Mouse (Mus musculus): Measurements from ENCODE around the gene Rab15.
A peak's percentile ranks its signal among the peaks of the same experiment; 100 is the strongest.
"Not testable (repeated sequence)": the region's sequence is repeated elsewhere in the genome, so short reads cannot be mapped to it uniquely, and the experiment has no call there.

Rab15 gene

DNA sequence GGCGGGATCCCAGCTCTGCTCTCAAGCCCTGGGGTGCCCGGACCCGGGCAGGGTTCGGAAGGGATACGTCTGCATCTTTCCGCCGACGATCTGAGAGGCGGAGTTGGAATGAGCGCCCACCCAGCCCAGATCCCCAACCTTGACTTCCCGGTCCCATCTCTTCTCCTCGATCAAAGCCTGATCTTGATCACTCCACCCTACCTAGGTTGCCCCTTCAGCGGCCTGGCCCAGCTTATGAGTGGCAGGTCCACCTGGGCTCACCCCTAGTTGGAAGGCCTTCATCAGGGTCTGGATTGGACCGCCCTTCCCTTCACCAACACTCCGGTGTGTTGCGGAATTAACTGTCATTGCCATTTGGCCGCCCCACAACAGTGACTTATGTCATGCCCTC is at the start of gene Rab15:
TSS of gene Rab15 (minus strand) at position 258 of the 391 bp plus-strand sequence.
- DNase-seq (ENCODE audit: low spot score), result no peak

DNA sequence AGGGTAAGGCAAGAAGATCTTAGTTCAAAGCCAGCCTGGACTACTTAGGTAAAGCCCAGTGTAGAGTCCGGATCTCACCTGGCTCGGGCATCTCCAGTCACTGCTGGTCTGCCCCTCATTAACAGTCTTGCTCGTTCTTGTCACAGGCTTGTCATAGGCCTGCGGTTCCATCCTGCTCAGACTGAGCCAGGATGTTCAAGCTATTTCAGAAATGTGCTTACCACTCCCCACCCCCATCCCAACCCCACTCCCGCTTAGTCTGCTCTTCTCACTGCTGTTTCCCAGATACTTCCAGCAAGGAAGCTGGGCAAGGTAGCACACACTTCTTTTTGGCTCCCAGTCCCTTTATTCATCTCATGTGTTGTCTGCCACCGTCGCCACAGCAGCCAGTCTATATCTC is 46.9 kb upstream of the Rab15 start:
- DNase-seq (ENCODE audit: low spot score), result no peak

GRCm38 (mm10) chr12:76868463-76869198 is 45.9 kb upstream of the Rab15 start:
- DNase-seq (ENCODE audit: low spot score), result no peak

DNA sequence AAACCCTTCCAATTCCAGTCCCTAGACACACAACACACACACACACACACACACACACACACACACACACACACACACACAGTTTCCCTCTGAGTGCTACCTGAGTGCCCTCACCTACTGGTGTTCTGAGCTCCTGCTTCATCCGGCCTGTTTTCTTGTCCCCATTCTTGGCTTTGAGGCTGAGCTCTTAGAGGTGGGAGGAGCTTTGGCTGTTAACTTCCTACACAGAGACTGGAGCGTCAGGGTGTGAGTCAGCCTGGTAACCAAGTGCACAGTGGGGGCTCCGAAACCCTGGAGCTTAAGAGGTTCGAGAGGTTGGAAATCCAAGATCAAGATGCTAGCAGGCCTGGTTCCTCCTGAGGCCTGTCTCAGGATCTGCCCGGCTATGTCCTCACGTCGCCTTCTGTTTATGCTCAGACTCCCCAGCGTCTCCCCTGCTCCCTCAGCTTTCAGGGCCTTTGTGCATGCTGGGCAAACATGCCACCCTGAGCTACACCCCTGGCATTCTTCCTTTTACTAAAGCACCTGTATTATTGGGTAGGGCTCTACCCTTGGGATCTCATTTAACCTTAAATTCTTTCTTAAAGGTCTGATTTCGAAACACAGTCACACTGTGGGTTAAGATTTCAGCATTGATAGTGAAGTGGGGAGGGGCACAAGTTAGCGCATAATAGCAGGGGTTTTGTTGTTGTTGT is 45.0 kb upstream of the Rab15 start:
- DNase-seq (ENCODE audit: low spot score), result no peak

DNA sequence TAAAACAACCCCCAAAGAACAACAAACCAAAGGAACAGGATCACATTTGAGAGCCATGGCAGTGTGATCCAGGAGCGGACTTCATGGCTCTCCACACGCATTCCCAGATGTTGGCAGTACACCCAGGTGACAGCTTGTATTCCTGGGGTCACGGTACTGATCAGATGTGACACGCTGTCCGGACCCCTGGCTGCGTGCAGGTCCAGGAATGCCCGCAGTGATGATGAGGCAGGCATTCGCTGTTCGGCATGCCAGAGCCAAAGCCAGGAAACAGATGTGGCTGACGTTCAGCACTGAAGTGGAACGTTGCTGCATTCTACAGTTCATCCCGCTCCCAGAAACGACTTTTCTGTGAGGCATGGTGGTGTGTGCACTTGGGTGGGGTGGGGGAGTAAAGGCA is 42.6 kb upstream of the Rab15 start:
- DNase-seq (ENCODE audit: low spot score), result no peak

- DNase-seq (ENCODE audit: low spot score), result no peak
Measured at GRCm38 (mm10) chr12:76863651-76864050, 40.9 kb upstream of the Rab15 start.

DNA sequence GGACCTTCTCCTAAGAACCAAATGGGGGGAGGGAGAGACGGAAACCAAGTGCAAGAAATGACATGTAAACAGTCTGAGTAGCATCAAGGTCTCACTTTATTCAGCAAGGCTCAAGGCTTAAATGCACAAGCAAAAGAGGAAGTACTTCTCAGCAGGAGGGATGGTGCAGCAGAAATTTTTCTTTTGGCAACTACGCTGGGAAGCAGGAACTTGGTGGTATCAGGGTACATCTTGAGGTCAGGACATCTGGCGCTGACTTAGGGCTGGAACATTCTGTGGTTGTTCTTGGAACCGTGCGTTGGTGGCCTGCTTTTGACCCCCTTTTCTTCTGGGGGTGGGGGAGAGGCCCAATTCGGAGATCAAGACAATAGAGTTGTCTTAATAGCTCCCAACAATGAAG is 36.1 kb upstream of the Rab15 start:
- DNase-seq (ENCODE audit: low spot score), result not testable (repeated sequence)

DNA sequence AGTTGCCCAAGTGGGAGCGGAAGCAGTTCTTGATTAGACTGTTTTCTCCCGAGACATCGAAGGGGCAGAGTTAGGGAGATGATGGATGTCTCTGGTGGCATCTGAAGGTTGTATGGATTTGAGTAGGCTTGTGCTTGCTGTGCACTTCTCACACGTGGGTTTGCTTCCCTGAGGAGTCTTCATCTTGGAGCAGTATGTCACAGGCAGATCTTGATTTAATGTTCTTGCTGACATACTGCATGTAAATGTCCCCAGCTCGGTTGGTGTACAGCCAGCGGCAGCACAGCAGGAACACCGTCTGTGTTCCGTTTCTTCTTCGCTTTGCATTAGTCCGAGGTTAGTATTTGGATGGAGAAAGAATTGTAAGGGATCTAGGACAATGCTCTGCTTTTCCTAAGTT is 34.4 kb upstream of the Rab15 start:
- no peak for DNase-seq (ENCODE audit: low spot score)

GRCm38 (mm10) chr12:76853378-76854142 is 30.9 kb upstream of the Rab15 start:
- no peak for DNase-seq (ENCODE audit: low spot score)

DNA sequence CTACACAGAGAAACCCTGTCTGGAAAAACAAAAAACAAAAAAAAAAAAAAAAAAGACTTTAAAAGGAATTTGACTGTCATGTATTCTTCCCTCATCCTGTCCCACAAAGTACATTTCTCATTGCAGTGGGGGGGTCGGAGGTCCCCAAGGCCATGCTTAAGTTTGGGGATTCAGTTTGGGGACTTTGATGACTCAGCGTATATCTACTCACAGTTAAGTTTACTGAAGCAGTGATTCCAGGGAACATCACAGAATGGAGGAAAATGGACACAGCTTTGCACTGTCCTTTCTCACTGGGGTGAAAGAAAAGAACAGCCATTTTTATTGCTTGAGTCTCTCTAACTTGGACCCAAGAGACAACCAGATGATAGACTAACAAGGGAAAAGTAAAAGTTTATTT is 29.7 kb upstream of the Rab15 start:
- no peak for DNase-seq (ENCODE audit: low spot score)

- no peak for DNase-seq (ENCODE audit: low spot score)
Measured at GRCm38 (mm10) chr12:76844346-76845061, 21.8 kb upstream of the Rab15 start.

- DNase-seq (ENCODE audit: low spot score), result no peak
Measured at GRCm38 (mm10) chr12:76840081-76840480, 17.4 kb upstream of the Rab15 start.

- DNase-seq (ENCODE audit: low spot score), result no peak
Measured at GRCm38 (mm10) chr12:76839298-76839697, 16.6 kb upstream of the Rab15 start.

DNA sequence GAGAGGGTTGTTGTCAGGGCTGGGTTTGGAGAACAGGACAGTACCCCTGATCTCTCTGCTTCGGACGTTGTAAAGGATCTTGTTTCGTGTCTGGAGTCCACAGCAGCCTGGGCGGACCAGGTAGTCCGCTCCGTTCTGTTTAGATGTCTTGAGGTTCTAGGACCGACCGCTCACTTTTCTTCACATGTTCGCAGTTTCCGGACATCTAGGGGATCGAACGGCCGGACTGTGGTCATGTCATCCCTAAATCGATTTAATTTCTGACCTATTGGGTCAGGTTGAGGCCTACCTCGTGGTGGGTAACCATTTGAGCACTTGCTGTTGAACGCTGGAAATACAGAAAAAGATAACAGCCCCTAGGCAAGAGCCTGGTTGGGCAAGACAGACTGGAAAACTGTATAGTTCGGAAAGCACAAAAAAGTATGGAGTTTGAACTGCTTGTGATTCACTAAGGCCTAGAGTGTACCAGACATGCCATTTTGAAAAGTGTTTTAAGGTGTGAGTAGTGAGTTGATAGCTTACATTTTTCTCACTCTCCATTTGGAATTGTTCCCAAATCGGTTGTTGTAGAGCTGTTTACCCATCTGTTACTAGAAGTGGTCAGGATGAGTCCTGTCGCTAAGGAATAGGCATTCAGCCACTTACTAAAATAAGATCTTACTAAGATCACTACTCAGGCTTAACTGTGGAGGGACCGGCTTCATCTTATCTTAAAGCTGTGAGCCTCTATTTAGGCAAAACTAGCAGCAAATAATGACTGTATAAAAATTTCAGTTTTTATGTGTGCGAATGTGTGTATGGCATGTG is 15.3 kb upstream of the Rab15 start:
- DNase-seq (ENCODE audit: low spot score), result no peak

DNA sequence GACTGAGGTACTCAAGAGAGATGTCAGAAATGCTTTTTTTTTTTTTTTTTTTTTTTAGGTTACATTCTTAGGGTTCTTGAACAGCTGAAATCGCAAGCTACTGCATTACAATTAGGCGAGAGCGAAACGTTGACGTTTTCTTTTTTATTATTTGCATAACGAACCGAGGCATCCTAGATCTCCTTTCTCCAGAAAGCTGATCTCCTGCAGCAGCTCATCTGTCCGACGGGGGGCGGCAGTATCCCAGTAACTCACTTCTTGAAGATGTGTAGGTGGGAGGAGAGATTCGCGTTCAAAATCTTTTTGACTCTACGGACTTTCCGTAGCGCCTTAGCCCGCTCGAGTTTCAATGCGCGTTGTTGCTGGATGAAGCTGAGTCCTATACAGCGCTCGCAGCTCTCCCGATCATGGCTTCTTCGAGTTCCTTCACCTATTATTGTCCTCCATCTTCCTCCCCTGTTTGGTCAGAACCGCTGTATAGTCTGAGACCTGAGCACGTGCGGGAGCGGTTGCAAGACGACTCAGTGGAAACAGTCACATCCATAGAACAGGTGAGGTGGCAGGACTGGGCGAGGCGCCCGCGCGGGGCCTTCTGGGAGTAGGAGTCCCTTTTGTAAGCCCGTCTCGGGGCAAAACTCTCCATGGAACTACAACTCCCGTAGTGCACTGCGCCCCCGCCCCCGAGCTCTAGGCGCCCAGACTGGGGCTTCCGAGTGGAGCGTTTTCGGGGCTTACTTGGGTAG is 14.6 kb upstream of the Rab15 start:
- DNase-seq (ENCODE audit: low spot score), result peak; percentile 97

DNA sequence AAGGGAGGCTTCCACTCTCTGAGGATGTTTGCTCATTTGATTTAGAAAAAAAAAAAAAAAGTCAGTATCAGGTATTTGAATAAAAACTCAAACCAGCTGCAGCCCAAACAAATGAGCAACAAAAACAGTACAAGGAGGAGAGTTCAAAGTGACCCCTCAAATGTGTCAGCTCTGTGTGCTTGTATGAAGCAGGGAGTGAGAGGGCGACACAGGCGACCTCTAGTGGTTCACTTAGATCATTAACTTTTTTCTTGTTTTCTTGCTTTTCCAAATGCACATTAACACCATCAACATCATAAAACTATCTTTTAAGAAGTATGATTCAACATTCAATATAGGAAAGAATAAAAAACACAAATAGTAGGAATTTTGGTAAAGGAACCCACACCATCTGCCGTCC is 10.0 kb upstream of the Rab15 start:
- peak; percentile 51 for DNase-seq (ENCODE audit: low spot score)

GRCm38 (mm10) chr12:76825283-76825682 is 2.6 kb upstream of the Rab15 start:
- no peak for DNase-seq (ENCODE audit: low spot score)

DNA sequence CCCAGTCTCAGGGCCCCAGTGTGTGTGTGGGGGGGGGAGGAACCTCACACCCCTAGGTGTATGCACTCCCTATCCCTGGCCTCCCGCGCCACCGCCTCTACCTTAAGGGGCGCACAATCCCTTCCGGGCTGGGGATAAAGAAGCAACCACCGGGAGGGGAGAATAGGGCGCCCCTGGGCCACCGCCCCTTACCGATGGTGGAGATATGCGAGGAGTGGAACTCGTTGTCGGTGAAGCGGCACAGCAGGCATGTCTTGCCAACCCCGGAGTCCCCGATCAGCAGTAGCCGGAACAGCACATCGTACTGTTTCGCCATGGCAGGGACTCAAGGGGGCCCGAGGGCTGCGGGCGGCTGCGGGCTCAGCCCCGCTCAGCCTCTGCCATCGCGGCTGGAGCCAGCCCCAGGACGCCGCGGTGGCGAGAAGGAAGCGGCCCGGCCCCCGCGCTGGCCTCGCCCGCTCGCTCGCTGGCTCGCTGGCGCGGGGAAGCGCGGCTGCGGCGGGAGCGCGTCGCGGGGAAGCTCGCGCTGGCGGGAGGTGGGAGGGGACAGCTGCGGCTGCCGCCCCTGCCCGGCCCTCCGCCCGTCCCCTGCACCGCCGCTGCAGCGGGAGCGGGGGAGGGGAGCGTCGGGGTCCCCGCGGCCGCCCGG is 582 bp downstream of the Rab15 start:
- DNase-seq (ENCODE audit: low spot score), result no peak

GRCm38 (mm10) chr12:76820615-76821014 is 2.1 kb downstream of the Rab15 start:
- DNase-seq (ENCODE audit: low spot score), result no peak

DNA sequence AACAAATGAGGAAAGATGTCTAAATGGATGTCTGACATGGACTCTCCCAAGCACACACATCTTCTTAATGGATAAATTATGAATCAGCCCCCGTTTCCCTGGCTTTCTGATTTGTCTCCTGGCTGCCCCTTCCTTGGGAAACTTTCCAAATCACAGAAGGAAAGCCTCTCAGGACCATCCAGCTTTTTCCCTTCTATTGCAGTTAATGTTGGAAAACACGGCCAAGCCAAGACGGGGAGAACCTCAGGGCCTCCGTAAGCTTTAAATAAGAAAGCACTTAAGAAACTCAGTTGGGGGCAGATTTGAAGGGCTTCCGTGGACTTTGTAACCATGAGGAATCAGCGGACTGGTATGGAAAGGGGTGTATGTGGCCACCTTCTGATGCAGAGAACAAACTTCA is 2.9 kb downstream of the Rab15 start:
- DNase-seq (ENCODE audit: low spot score), result no peak
